Mouse (Mus musculus): ENCODE measurements around the gene Usp3. TPM values are rescaled to one million over a fixed set of nuclear protein-coding genes. Genes with fewer than 3 reads are reported as not detected.

Usp3 gene
- polyA plus RNA-seq, 1 experiment from 2014 or later: 83.6 TPM

- no peak for DNase-seq (ENCODE audit: low spot score)
- 80% methylated on average over 1 of the region's 1 CpGs for WGBS
- no peak for ATAC-seq (replicated peaks; ENCODE audit: low FRiP score, low TSS enrichment, low read depth)
Measured at GRCm38 (mm10) chr9:66587016-66587415, 5.9 kb downstream of the Usp3 start.

GRCm38 (mm10) chr9:66586533-66586932, 6.4 kb downstream of the Usp3 start:
- ATAC-seq (replicated peaks; ENCODE audit: low FRiP score, low TSS enrichment, low read depth) (no peak), DNase-seq (ENCODE audit: low spot score) (no peak)
- Histone ChIP-seq H3K27ac (ENCODE audit: low read depth) (no peak overlapping the region), H3K27me3 (replicated peaks; ENCODE audit: control insufficient read depth, insufficient read depth, low read length) (no peaks in the 10 kb centered on the region), H3K4me2 (ENCODE audit: low read length) (no peak overlapping the region), H3K36me3 (ENCODE audit: control insufficient read depth, insufficient read depth, low read length) (no peaks in the 10 kb centered on the region), H3K9ac (ENCODE audit: low read length) (no peak overlapping the region), H3K4me1 (replicated peaks; ENCODE audit: control insufficient read depth, insufficient read depth, low read length) (peaks cover 31% of the 10 kb centered on the region), H3K9me3 (ENCODE audit: control insufficient read depth, low read length) (no peaks in the 10 kb centered on the region), H3K4me3 (ENCODE audit: low read depth, low read length) (no peak overlapping the region)
- 28% methylated on average over 1 of the region's 1 CpGs for WGBS

More at GRCm38 (mm10) chr9:66587016-66587415, 5.9 kb downstream of the Usp3 start:
- Histone ChIP-seq H3K27ac (ENCODE audit: low read depth) (no peak overlapping the region), H3K4me1 (replicated peaks; ENCODE audit: control insufficient read depth, insufficient read depth, low read length) (peaks cover 31% of the 10 kb centered on the region), H3K27me3 (replicated peaks; ENCODE audit: control insufficient read depth, insufficient read depth, low read length) (no peaks in the 10 kb centered on the region), H3K9ac (ENCODE audit: low read length) (no peak overlapping the region), H3K36me3 (ENCODE audit: control insufficient read depth, insufficient read depth, low read length) (no peaks in the 10 kb centered on the region), H3K9me3 (ENCODE audit: control insufficient read depth, low read length) (no peaks in the 10 kb centered on the region), H3K4me3 (ENCODE audit: low read depth, low read length) (no peak overlapping the region), H3K4me2 (ENCODE audit: low read length) (no peak overlapping the region)

- no peak for DNase-seq (ENCODE audit: low spot score)
- no peak for ATAC-seq (replicated peaks; ENCODE audit: low FRiP score, low TSS enrichment, low read depth)
- Histone ChIP-seq H3K9ac (ENCODE audit: low read length) (no peak overlapping the region), H3K4me3 (ENCODE audit: low read depth, low read length) (no peak overlapping the region), H3K27ac (ENCODE audit: low read depth) (no peak overlapping the region), H3K36me3 (ENCODE audit: control insufficient read depth, insufficient read depth, low read length) (no peaks in the 10 kb centered on the region), H3K4me2 (ENCODE audit: low read length) (no peak overlapping the region), H3K27me3 (replicated peaks; ENCODE audit: control insufficient read depth, insufficient read depth, low read length) (no peaks in the 10 kb centered on the region), H3K9me3 (ENCODE audit: control insufficient read depth, low read length) (no peaks in the 10 kb centered on the region), H3K4me1 (replicated peaks; ENCODE audit: control insufficient read depth, insufficient read depth, low read length) (peaks cover 19% of the 10 kb centered on the region)
- 79% methylated on average over 1 of the region's 1 CpGs for WGBS
Measured at GRCm38 (mm10) chr9:66585191-66585590, 7.8 kb downstream of the Usp3 start.

GRCm38 (mm10) chr9:66584176-66584575, 8.8 kb downstream of the Usp3 start:
- Histone ChIP-seq H3K9me3 (ENCODE audit: control insufficient read depth, low read length) (no peaks in the 10 kb centered on the region), H3K4me3 (ENCODE audit: low read depth, low read length) (no peak overlapping the region), H3K36me3 (ENCODE audit: control insufficient read depth, insufficient read depth, low read length) (no peaks in the 10 kb centered on the region), H3K4me1 (replicated peaks; ENCODE audit: control insufficient read depth, insufficient read depth, low read length) (peaks cover 14% of the 10 kb centered on the region), H3K4me2 (ENCODE audit: low read length) (no peak overlapping the region), H3K27ac (ENCODE audit: low read depth) (no peak overlapping the region), H3K9ac (ENCODE audit: low read length) (no peak overlapping the region), H3K27me3 (replicated peaks; ENCODE audit: control insufficient read depth, insufficient read depth, low read length) (no peaks in the 10 kb centered on the region)
- no peak for ATAC-seq (replicated peaks; ENCODE audit: low FRiP score, low TSS enrichment, low read depth)
- no peak for DNase-seq (ENCODE audit: low spot score)

- no peak for ATAC-seq (replicated peaks; ENCODE audit: low FRiP score, low TSS enrichment, low read depth)
- 89% methylated on average over 1 of the region's 1 CpGs for WGBS
- H3K36me3 ChIP-seq (ENCODE audit: control insufficient read depth, insufficient read depth, low read length): no peaks in the 10 kb centered on the region
Measured at GRCm38 (mm10) chr9:66583244-66583643, 9.7 kb downstream of the Usp3 start.

GRCm38 (mm10) chr9:66581694-66582093, 11.2 kb downstream of the Usp3 start:
- DNase-seq (ENCODE audit: low spot score) (no peak), ATAC-seq (replicated peaks; ENCODE audit: low FRiP score, low TSS enrichment, low read depth) (no peak)
- Histone ChIP-seq H3K4me1 (replicated peaks; ENCODE audit: control insufficient read depth, insufficient read depth, low read length) (peaks cover 7% of the 10 kb centered on the region), H3K4me3 (ENCODE audit: low read depth, low read length) (no peak overlapping the region), H3K9ac (ENCODE audit: low read length) (no peak overlapping the region), H3K27ac (ENCODE audit: low read depth) (no peak overlapping the region), H3K9me3 (ENCODE audit: control insufficient read depth, low read length) (no peaks in the 10 kb centered on the region), H3K36me3 (ENCODE audit: control insufficient read depth, insufficient read depth, low read length) (no peaks in the 10 kb centered on the region), H3K4me2 (ENCODE audit: low read length) (no peak overlapping the region), H3K27me3 (replicated peaks; ENCODE audit: control insufficient read depth, insufficient read depth, low read length) (no peaks in the 10 kb centered on the region)
- WGBS: 81% methylated on average over 3 of the region's 3 CpGs

More at GRCm38 (mm10) chr9:66583244-66583643, 9.7 kb downstream of the Usp3 start:
- Histone ChIP-seq H3K4me2 (ENCODE audit: low read length) (no peak overlapping the region), H3K27me3 (replicated peaks; ENCODE audit: control insufficient read depth, insufficient read depth, low read length) (no peaks in the 10 kb centered on the region), H3K9ac (ENCODE audit: low read length) (no peak overlapping the region), H3K9me3 (ENCODE audit: control insufficient read depth, low read length) (no peaks in the 10 kb centered on the region), H3K4me1 (replicated peaks; ENCODE audit: control insufficient read depth, insufficient read depth, low read length) (peaks cover 8% of the 10 kb centered on the region), H3K4me3 (ENCODE audit: low read depth, low read length) (no peak overlapping the region), H3K27ac (ENCODE audit: low read depth) (no peak overlapping the region)
- DNase-seq (ENCODE audit: low spot score): no peak

- Histone ChIP-seq H3K27me3 (replicated peaks; ENCODE audit: control insufficient read depth, insufficient read depth, low read length) (no peaks in the 10 kb centered on the region), H3K4me2 (ENCODE audit: low read length) (no peak overlapping the region), H3K4me1 (replicated peaks; ENCODE audit: control insufficient read depth, insufficient read depth, low read length) (0 out of 2 replicates have a peak, but pooled peaks cover 6% of the 10 kb centered on the region), H3K9ac (ENCODE audit: low read length) (no peak overlapping the region), H3K9me3 (ENCODE audit: control insufficient read depth, low read length) (no peaks in the 10 kb centered on the region), H3K4me3 (ENCODE audit: low read depth, low read length) (no peak overlapping the region), H3K27ac (ENCODE audit: low read depth) (no peak overlapping the region), H3K36me3 (ENCODE audit: control insufficient read depth, insufficient read depth, low read length) (no peaks in the 10 kb centered on the region)
- no peak for DNase-seq (ENCODE audit: low spot score)
- WGBS: 92% methylated on average over 1 of the region's 1 CpGs
- no peak for ATAC-seq (replicated peaks; ENCODE audit: low FRiP score, low TSS enrichment, low read depth)
Measured at GRCm38 (mm10) chr9:66580722-66581121, 12.2 kb downstream of the Usp3 start.

- Histone ChIP-seq H3K27me3 (replicated peaks; ENCODE audit: control insufficient read depth, insufficient read depth, low read length) (no peaks in the 10 kb centered on the region), H3K27ac (ENCODE audit: low read depth) (peak overlapping the region; percentile 43), H3K4me1 (replicated peaks; ENCODE audit: control insufficient read depth, insufficient read depth, low read length) (0 out of 2 replicates have a peak, but pooled peaks cover 9% of the 10 kb centered on the region), H3K4me2 (ENCODE audit: low read length) (no peak overlapping the region), H3K36me3 (ENCODE audit: control insufficient read depth, insufficient read depth, low read length) (no peaks in the 10 kb centered on the region), H3K4me3 (ENCODE audit: low read depth, low read length) (no peak overlapping the region), H3K9ac (ENCODE audit: low read length) (no peak overlapping the region), H3K9me3 (ENCODE audit: control insufficient read depth, low read length) (no peaks in the 10 kb centered on the region)
- DNase-seq (ENCODE audit: low spot score) (no peak), ATAC-seq (replicated peaks; ENCODE audit: low FRiP score, low TSS enrichment, low read depth) (no peak)
- 64% methylated on average over 1 of the region's 1 CpGs for WGBS
Measured at GRCm38 (mm10) chr9:66575878-66576238, 17.1 kb downstream of the Usp3 start.

GRCm38 (mm10) chr9:66575041-66575877, 17.7 kb downstream of the Usp3 start:
- ATAC-seq (replicated peaks; ENCODE audit: low FRiP score, low TSS enrichment, low read depth): no peak
- 64% methylated on average over 1 of the region's 1 CpGs for WGBS
- H3K27ac ChIP-seq (ENCODE audit: low read depth): peak overlapping the region; percentile 43
- no peak for DNase-seq (ENCODE audit: low spot score)
- H3K4me3 ChIP-seq (ENCODE audit: low read depth, low read length): no peak overlapping the region
- no peaks in the 10 kb centered on the region for H3K9me3 ChIP-seq (ENCODE audit: control insufficient read depth, low read length)
- H3K36me3 ChIP-seq (ENCODE audit: control insufficient read depth, insufficient read depth, low read length): no peaks in the 10 kb centered on the region
- H3K9ac ChIP-seq (ENCODE audit: low read length): no peak overlapping the region
- H3K27me3 ChIP-seq (replicated peaks; ENCODE audit: control insufficient read depth, insufficient read depth, low read length): no peaks in the 10 kb centered on the region
- H3K4me2 ChIP-seq (ENCODE audit: low read length): no peak overlapping the region
- H3K4me1 ChIP-seq (replicated peaks; ENCODE audit: control insufficient read depth, insufficient read depth, low read length): 0 out of 2 replicates have a peak, but pooled peaks cover 9% of the 10 kb centered on the region
